Mouse (Mus musculus): ENCODE measurements around the gene Sgms1. TPM values are rescaled to one million over a fixed set of nuclear protein-coding genes. Genes with fewer than 3 reads are reported as not detected.

Gene Sgms1
- polyA plus RNA-seq, 1 experiment = 42.2 TPM

- TF ChIP-seq CTCF (IDR thresholded peaks at IDR 0.05; ENCODE audit: borderline replicate concordance, insufficient read depth, low read length) = no peak
- no peak for TF ChIP-seq POLR2A (IDR thresholded peaks at IDR 0.05; ENCODE audit: low read depth, low read length)
- no peak overlapping the region for H3K4me3 ChIP-seq (ENCODE audit: insufficient read depth, low read length)
- peaks cover 12% of the 10 kb centered on the region for H3K4me1 ChIP-seq (ENCODE audit: control insufficient read depth, insufficient read depth, low read length)
- H3K27ac ChIP-seq (ENCODE audit: insufficient read depth, low read length) = no peak overlapping the region
These were observed 213.1 kb downstream of the Sgms1 start for GRCm38 (mm10) chr19:32176458-32176857.

- no peak overlapping the region for H3K27ac ChIP-seq (ENCODE audit: insufficient read depth, low read length)
- TF ChIP-seq CTCF (IDR thresholded peaks at IDR 0.05; ENCODE audit: borderline replicate concordance, insufficient read depth, low read length) = no peak
- no peak overlapping the region for H3K4me3 ChIP-seq (ENCODE audit: insufficient read depth, low read length)
- peaks cover 12% of the 10 kb centered on the region for H3K4me1 ChIP-seq (ENCODE audit: control insufficient read depth, insufficient read depth, low read length)
These were observed 213.5 kb downstream of the Sgms1 start for GRCm38 (mm10) chr19:32175991-32176390.

DNA sequence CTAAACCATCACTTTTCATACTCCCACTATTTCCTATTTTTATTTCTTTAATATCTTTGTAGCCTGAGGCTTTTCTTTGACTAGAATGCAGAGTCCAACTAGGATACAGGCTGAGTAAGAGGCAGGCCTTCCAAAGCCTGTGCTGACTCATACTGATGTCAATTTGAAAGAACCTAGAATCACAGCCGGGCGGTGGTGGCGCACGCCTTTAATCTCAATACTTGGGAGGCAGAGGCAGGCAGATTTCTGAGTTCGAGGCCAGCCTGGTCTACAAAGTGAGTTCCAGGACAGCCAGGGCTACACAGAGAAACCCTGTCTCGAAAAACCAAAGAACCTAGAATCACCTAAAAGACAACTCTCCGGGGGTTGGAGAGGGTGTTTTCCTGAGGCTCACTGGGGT is 214.5 kb downstream of the Sgms1 start:
- Histone ChIP-seq H3K4me1 (ENCODE audit: control insufficient read depth, insufficient read depth, low read length) (peaks cover 9% of the 10 kb centered on the region), H3K4me3 (ENCODE audit: insufficient read depth, low read length) (no peak overlapping the region), H3K27ac (ENCODE audit: insufficient read depth, low read length) (no peak overlapping the region)
- TF ChIP-seq CTCF (IDR thresholded peaks at IDR 0.05; ENCODE audit: borderline replicate concordance, insufficient read depth, low read length) = no peak
- no peak for TF ChIP-seq POLR2A (IDR thresholded peaks at IDR 0.05; ENCODE audit: low read depth, low read length)

- Histone ChIP-seq H3K4me1 (ENCODE audit: control insufficient read depth, insufficient read depth, low read length) (peaks cover 8% of the 10 kb centered on the region; the same call in 1 of the 2 replicates), H3K4me3 (ENCODE audit: insufficient read depth, low read length) (no peak overlapping the region), H3K27ac (ENCODE audit: insufficient read depth, low read length) (no peak overlapping the region)
- TF ChIP-seq CTCF (IDR thresholded peaks at IDR 0.05; ENCODE audit: borderline replicate concordance, insufficient read depth, low read length) (no peak), POLR2A (IDR thresholded peaks at IDR 0.05; ENCODE audit: low read depth, low read length) (no peak)
These were observed 215.0 kb downstream of the Sgms1 start for GRCm38 (mm10) chr19:32174561-32174960.

GRCm38 (mm10) chr19:32173522-32174184 is 215.9 kb downstream of the Sgms1 start:
- TF ChIP-seq POLR2A (IDR thresholded peaks at IDR 0.05; ENCODE audit: low read depth, low read length) = no peak
- no peak for TF ChIP-seq CTCF (IDR thresholded peaks at IDR 0.05; ENCODE audit: borderline replicate concordance, insufficient read depth, low read length)
- Histone ChIP-seq H3K4me1 (ENCODE audit: control insufficient read depth, insufficient read depth, low read length) (no peaks in the 10 kb centered on the region), H3K4me3 (ENCODE audit: insufficient read depth, low read length) (no peak overlapping the region), H3K27ac (ENCODE audit: insufficient read depth, low read length) (no peak overlapping the region)

- Histone ChIP-seq H3K4me1 (ENCODE audit: control insufficient read depth, insufficient read depth, low read length) (no peaks in the 10 kb centered on the region), H3K27ac (ENCODE audit: insufficient read depth, low read length) (no peak overlapping the region), H3K4me3 (ENCODE audit: insufficient read depth, low read length) (no peak overlapping the region)
- no peak for TF ChIP-seq CTCF (IDR thresholded peaks at IDR 0.05; ENCODE audit: borderline replicate concordance, insufficient read depth, low read length)
- no peak for TF ChIP-seq POLR2A (IDR thresholded peaks at IDR 0.05; ENCODE audit: low read depth, low read length)
These were observed 217.0 kb downstream of the Sgms1 start for GRCm38 (mm10) chr19:32172511-32172981.

- Histone ChIP-seq H3K27ac (ENCODE audit: insufficient read depth, low read length) (no peak overlapping the region), H3K4me3 (ENCODE audit: insufficient read depth, low read length) (no peak overlapping the region), H3K4me1 (ENCODE audit: control insufficient read depth, insufficient read depth, low read length) (no peaks in the 10 kb centered on the region)
- TF ChIP-seq POLR2A (IDR thresholded peaks at IDR 0.05; ENCODE audit: low read depth, low read length) (no peak), CTCF (IDR thresholded peaks at IDR 0.05; ENCODE audit: borderline replicate concordance, insufficient read depth, low read length) (no peak)
These were observed 217.5 kb downstream of the Sgms1 start for GRCm38 (mm10) chr19:32171981-32172380.

DNA sequence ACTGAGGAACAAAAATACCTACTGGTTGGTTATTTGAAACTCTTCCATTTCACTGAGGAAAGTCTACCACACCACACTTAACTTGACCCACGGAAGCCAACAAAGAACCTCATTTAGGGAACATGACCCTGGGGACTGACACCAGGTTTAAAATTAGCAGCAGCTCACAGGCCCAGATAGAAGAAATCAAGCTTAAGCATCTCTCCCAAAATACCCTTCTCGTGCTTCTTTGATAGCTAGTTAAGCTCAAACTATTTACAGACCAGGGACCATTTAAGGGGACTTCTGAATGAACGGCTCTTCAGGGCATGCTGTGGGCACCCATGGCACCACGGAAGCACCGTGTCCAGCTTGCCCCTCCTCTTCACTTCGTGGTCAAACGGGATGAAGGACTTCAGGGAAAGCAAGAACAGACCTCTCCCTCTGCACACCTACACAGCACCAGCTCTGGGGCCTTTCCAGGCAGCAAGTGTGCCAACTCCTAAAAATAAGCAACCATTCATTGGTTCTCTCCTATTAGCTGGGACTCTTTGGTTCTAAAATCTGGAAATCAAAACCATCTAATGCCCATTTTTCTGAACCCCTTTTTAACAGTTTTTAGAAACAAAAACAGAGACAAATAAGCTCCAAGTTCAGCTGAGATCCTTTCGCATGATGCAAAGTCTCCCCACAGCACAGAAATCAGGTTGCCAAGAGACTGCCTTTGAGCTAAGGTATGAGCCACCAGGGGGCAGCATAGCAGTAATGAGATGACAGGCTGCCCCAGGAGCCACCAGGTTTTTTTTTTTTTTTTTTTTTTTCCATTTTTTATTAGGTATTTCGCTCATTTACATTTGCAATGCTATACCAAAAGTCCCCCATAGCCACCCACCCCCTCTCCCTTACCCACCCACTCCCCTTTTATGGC is 219.6 kb downstream of the Sgms1 start:
- no peaks in the 10 kb centered on the region for H3K4me1 ChIP-seq (ENCODE audit: control insufficient read depth, insufficient read depth, low read length)
- TF ChIP-seq CTCF (IDR thresholded peaks at IDR 0.05; ENCODE audit: borderline replicate concordance, insufficient read depth, low read length) (peak; percentile 41; the same call in 1 of the 2 replicates), POLR2A (IDR thresholded peaks at IDR 0.05; ENCODE audit: low read depth, low read length) (no peak)
- H3K27ac ChIP-seq (ENCODE audit: insufficient read depth, low read length) = no peak overlapping the region
- no peak overlapping the region for H3K4me3 ChIP-seq (ENCODE audit: insufficient read depth, low read length)

GRCm38 (mm10) chr19:32168031-32168430 is 221.5 kb downstream of the Sgms1 start:
- Histone ChIP-seq H3K4me3 (ENCODE audit: insufficient read depth, low read length) (no peak overlapping the region), H3K4me1 (ENCODE audit: control insufficient read depth, insufficient read depth, low read length) (no peaks in the 10 kb centered on the region), H3K27ac (ENCODE audit: insufficient read depth, low read length) (no peak overlapping the region)
- no peak for TF ChIP-seq CTCF (IDR thresholded peaks at IDR 0.05; ENCODE audit: borderline replicate concordance, insufficient read depth, low read length)
- TF ChIP-seq POLR2A (IDR thresholded peaks at IDR 0.05; ENCODE audit: low read depth, low read length) = no peak

Measured in embryonic fibroblast, embryonic 13.5 days (primary cell).